Comparison of ENCODE assay signal across 13 mouse cellular contexts in genomic region chr1:20429056-20429394, GRCm38 (mm10).
"Had no signal": no experiment of that assay in that cellular context is flagged by ENCODE, and none has a peak within 500 bp of the region (broad histone marks: within the 10 kb centered on the region; RNA-seq: fewer than 3 reads in every experiment).

No protein-coding gene starts in this region.

- H3K27ac ChIP-seq: kidney, embryonic 15.5 days; limb, embryonic 10.5 days; liver, embryonic 15.5 days; stomach, embryonic 15.5 days had no signal

- H3K9ac ChIP-seq: kidney, embryonic 15.5 days; liver, embryonic 15.5 days; stomach, embryonic 15.5 days had no signal

- H3K4me1 ChIP-seq: limb, embryonic 10.5 days; liver, embryonic 15.5 days; stomach, embryonic 15.5 days had no signal

- H3K9me3 ChIP-seq: kidney, embryonic 15.5 days; limb, embryonic 10.5 days; liver, embryonic 15.5 days; stomach, embryonic 15.5 days had no signal

- ATAC-seq: lung, postnatal 0 days had no signal

- H3K4me2 ChIP-seq: kidney, embryonic 15.5 days; liver, embryonic 11.5 days; liver, embryonic 15.5 days; stomach, embryonic 15.5 days had no signal

- H3K4me3 ChIP-seq: kidney, embryonic 15.5 days; limb, embryonic 10.5 days; liver, embryonic 15.5 days; stomach, embryonic 15.5 days had no signal

- H3K27me3 ChIP-seq: kidney, embryonic 15.5 days; liver, embryonic 15.5 days; stomach, embryonic 15.5 days had no signal

- H3K36me3 ChIP-seq: kidney, embryonic 15.5 days; limb, embryonic 10.5 days; liver, embryonic 15.5 days; stomach, embryonic 15.5 days had no signal

- DNase-seq: kidney, adult 2 months; kidney, postnatal 14 days; lung, adult 2 months; lung, postnatal 36 days; spleen, adult 18-20 months; thymus, adult 2 months; thymus, postnatal 25 days had no signal
